30 mouse cellular contexts compared by ENCODE assay signal in the genomic region with DNA sequence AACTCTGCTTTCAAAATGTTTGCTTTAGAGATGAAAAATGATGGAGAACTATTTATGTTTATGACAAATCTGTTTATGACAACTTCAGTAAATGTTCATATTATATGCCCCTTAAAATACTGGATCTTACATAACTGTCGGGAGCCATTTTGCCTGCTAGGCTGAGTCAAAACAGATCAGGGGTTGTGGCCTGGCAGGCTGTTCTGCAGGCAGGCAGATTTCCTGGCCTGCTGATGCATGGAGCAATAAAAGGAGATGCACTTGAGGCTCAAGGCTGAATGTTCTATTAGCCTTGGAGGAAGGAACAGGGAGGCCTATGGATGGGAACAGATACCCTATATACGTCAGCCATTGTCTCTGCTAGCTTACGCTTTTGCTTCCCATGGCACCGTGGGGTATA. TPM values are rescaled to one million over a fixed set of nuclear protein-coding genes. Genes with fewer than 3 reads are reported as not detected.
DNase-seq lines count a peak whose midpoint lies in the region; ATAC-seq and TF ChIP-seq lines count a peak whose summit lies in the region.
"Had no signal": no experiment of that assay in that cellular context is flagged by ENCODE, and none has a peak within 500 bp of the region (broad histone marks: within the 10 kb centered on the region; RNA-seq: fewer than 3 reads in every experiment).

No protein-coding gene starts in this region.

- no peak overlapping the region for H3K4me2 ChIP-seq in embryonic facial prominence, embryonic 11.5 days (ENCODE audit: low read depth, low read length)
- no peak overlapping the region for H3K4me2 ChIP-seq in lung, embryonic 14.5 days
- H3K4me2 ChIP-seq in stomach, embryonic 14.5 days (replicated peaks; ENCODE audit: low read depth, low read length), result no peak overlapping the region
- no peak overlapping the region for H3K4me2 ChIP-seq in stomach, postnatal 0 days (replicated peaks; ENCODE audit: low read depth)
- no peak overlapping the region for H3K4me2 ChIP-seq in stomach, embryonic 16.5 days (ENCODE audit: low read depth, low read length)
- H3K4me2 ChIP-seq: embryonic facial prominence, embryonic 13.5 days; heart, embryonic 12.5 days; hindbrain, embryonic 13.5 days; liver, embryonic 15.5 days; midbrain, embryonic 13.5 days; neural tube, embryonic 15.5 days had no signal

- no peak for ATAC-seq in embryonic facial prominence, embryonic 11.5 days (replicated peaks; ENCODE audit: insufficient number of reproducible peaks, low FRiP score, low TSS enrichment, low read depth)
- ATAC-seq in lung, embryonic 14.5 days (ENCODE audit: insufficient read depth), result peak; percentile 75; the same call in 1 of the 2 replicates
- ATAC-seq in stomach, embryonic 14.5 days (ENCODE audit: insufficient number of reproducible peaks, insufficient read depth, low FRiP score, low read depth), result no peak
- no peak for ATAC-seq in stomach, postnatal 0 days (ENCODE audit: low FRiP score, low TSS enrichment)
- ATAC-seq in stomach, embryonic 16.5 days (ENCODE audit: insufficient read depth, low FRiP score), result no peak
- ATAC-seq: midbrain, embryonic 13.5 days had no signal

- no peak for TF ChIP-seq CTCF in lung, embryonic 14.5 days (IDR thresholded peaks at IDR 0.05; ENCODE audit: low read depth)
- TF ChIP-seq CTCF in stomach, postnatal 0 days (IDR thresholded peaks at IDR 0.05; ENCODE audit: low read depth), result no peak

- 89% methylated on average over 4 of the region's 4 CpGs for WGBS in embryonic facial prominence, embryonic 11.5 days
- 91% methylated on average over 4 of the region's 4 CpGs for WGBS in embryonic facial prominence, embryonic 10.5 days
- 79% methylated on average over 4 of the region's 4 CpGs for WGBS in lung, embryonic 14.5 days
- 66% methylated on average over 4 of the region's 4 CpGs for WGBS in stomach, embryonic 14.5 days
- WGBS in stomach, postnatal 0 days, result 80% methylated on average over 4 of the region's 4 CpGs
- 72% methylated on average over 4 of the region's 4 CpGs for WGBS in stomach, embryonic 16.5 days

- no peaks in the 10 kb centered on the region for H3K36me3 ChIP-seq in embryonic facial prominence, embryonic 11.5 days (replicated peaks; ENCODE audit: control insufficient read depth, insufficient read depth, low read depth, low read length)
- H3K36me3 ChIP-seq in embryonic facial prominence, embryonic 10.5 days (replicated peaks), result no peaks in the 10 kb centered on the region
- no peaks in the 10 kb centered on the region for H3K36me3 ChIP-seq in lung, embryonic 14.5 days (ENCODE audit: insufficient read depth)
- no peaks in the 10 kb centered on the region for H3K36me3 ChIP-seq in stomach, embryonic 14.5 days (ENCODE audit: control insufficient read depth, insufficient read depth, low read length)
- H3K36me3 ChIP-seq in stomach, postnatal 0 days (ENCODE audit: control insufficient read depth, insufficient read depth, low read length), result no peaks in the 10 kb centered on the region
- no peaks in the 10 kb centered on the region for H3K36me3 ChIP-seq in stomach, embryonic 16.5 days (ENCODE audit: control insufficient read depth, insufficient read depth, low read length)
- H3K36me3 ChIP-seq: embryonic facial prominence, embryonic 13.5 days; heart, embryonic 12.5 days; hindbrain, embryonic 13.5 days; liver, embryonic 15.5 days; midbrain, embryonic 13.5 days; neural tube, embryonic 15.5 days had no signal

- TF ChIP-seq EP300 in stomach, postnatal 0 days (optimal IDR thresholded peaks at IDR 0.05), result no peak

- intact Hi-C loops in gastrocnemius, postnatal 36 days (cut with DNase I), result no loop called here

- peak; percentile 5 for DNase-seq in embryonic facial prominence, embryonic 11.5 days (ENCODE audit: low spot score)
- DNase-seq in embryonic facial prominence, embryonic 10.5 days (ENCODE audit: low spot score), result no peak
- DNase-seq in lung, embryonic 14.5 days, result peak; percentile 71
- no peak for DNase-seq in lung, postnatal 25 days (ENCODE audit: low spot score)
- DNase-seq in stomach, postnatal 0 days (ENCODE audit: low spot score), result no peak
- no peak for DNase-seq in gastrocnemius, postnatal 36 days
- DNase-seq: adrenal gland, postnatal 14 days; cerebellum, adult 11-12 months; cerebellum, adult 9-11 months; gastrocnemius, postnatal 14 days; heart, adult 18-20 months; heart, postnatal 4 days; kidney, adult 2 months; kidney, postnatal 4 days; layer of hippocampus, postnatal 36 days; left cerebral cortex, postnatal 4 days; lung, postnatal 4 days; retina, postnatal 1 day; right cerebral cortex, postnatal 25 days; thymus, postnatal 4 days had no signal

- H3K27me3 ChIP-seq in embryonic facial prominence, embryonic 11.5 days (ENCODE audit: control insufficient read depth, insufficient read depth, low read length), result no peaks in the 10 kb centered on the region
- H3K27me3 ChIP-seq in embryonic facial prominence, embryonic 10.5 days (replicated peaks; ENCODE audit: low read depth, poor library complexity, severe bottlenecking), result no peaks in the 10 kb centered on the region
- H3K27me3 ChIP-seq in lung, embryonic 14.5 days (ENCODE audit: insufficient read depth, low read length), result no peaks in the 10 kb centered on the region
- no peaks in the 10 kb centered on the region for H3K27me3 ChIP-seq in stomach, embryonic 14.5 days (ENCODE audit: control insufficient read depth, insufficient read depth, low read length)
- no peaks in the 10 kb centered on the region for H3K27me3 ChIP-seq in stomach, postnatal 0 days (ENCODE audit: control insufficient read depth, insufficient read depth, low read length)
- H3K27me3 ChIP-seq in stomach, embryonic 16.5 days (ENCODE audit: control insufficient read depth, insufficient read depth, low read length), result no peaks in the 10 kb centered on the region
- H3K27me3 ChIP-seq: embryonic facial prominence, embryonic 13.5 days; heart, embryonic 12.5 days; hindbrain, embryonic 13.5 days; liver, embryonic 15.5 days; midbrain, embryonic 13.5 days; neural tube, embryonic 15.5 days had no signal

- no peaks in the 10 kb centered on the region for H3K4me1 ChIP-seq in embryonic facial prominence, embryonic 11.5 days (ENCODE audit: control insufficient read depth, insufficient read depth, low read length)
- H3K4me1 ChIP-seq in embryonic facial prominence, embryonic 10.5 days, result no peaks in the 10 kb centered on the region
- H3K4me1 ChIP-seq in lung, embryonic 14.5 days (ENCODE audit: insufficient read depth), result no peaks in the 10 kb centered on the region
- H3K4me1 ChIP-seq in stomach, embryonic 14.5 days (ENCODE audit: control insufficient read depth, insufficient read depth, low read length), result no peaks in the 10 kb centered on the region
- H3K4me1 ChIP-seq in stomach, postnatal 0 days (replicated peaks; ENCODE audit: control insufficient read depth, insufficient read depth), result no peaks in the 10 kb centered on the region
- no peaks in the 10 kb centered on the region for H3K4me1 ChIP-seq in stomach, embryonic 16.5 days (ENCODE audit: control insufficient read depth, insufficient read depth, low read length)
- H3K4me1 ChIP-seq: embryonic facial prominence, embryonic 13.5 days; heart, embryonic 12.5 days; hindbrain, embryonic 13.5 days; liver, embryonic 15.5 days; midbrain, embryonic 13.5 days; neural tube, embryonic 15.5 days had no signal

- H3K9ac ChIP-seq in embryonic facial prominence, embryonic 11.5 days (replicated peaks; ENCODE audit: low read length), result no peak overlapping the region
- no peak overlapping the region for H3K9ac ChIP-seq in lung, embryonic 14.5 days
- H3K9ac ChIP-seq in stomach, embryonic 14.5 days (replicated peaks; ENCODE audit: low read depth, low read length), result no peak overlapping the region
- no peak overlapping the region for H3K9ac ChIP-seq in stomach, postnatal 0 days (ENCODE audit: low read length)
- no peak overlapping the region for H3K9ac ChIP-seq in stomach, embryonic 16.5 days (ENCODE audit: low read length)
- H3K9ac ChIP-seq: embryonic facial prominence, embryonic 13.5 days; heart, embryonic 12.5 days; hindbrain, embryonic 13.5 days; liver, embryonic 15.5 days; midbrain, embryonic 13.5 days; neural tube, embryonic 15.5 days had no signal

- H3K4me3 ChIP-seq in embryonic facial prominence, embryonic 11.5 days (ENCODE audit: low read depth, low read length), result no peak overlapping the region
- no peak overlapping the region for H3K4me3 ChIP-seq in embryonic facial prominence, embryonic 10.5 days
- H3K4me3 ChIP-seq in lung, embryonic 14.5 days (ENCODE audit: low read depth, low read length), result no peak overlapping the region
- H3K4me3 ChIP-seq in stomach, embryonic 14.5 days (ENCODE audit: low read depth, low read length), result no peak overlapping the region
- no peak overlapping the region for H3K4me3 ChIP-seq in stomach, postnatal 0 days (ENCODE audit: low read depth, low read length)
- no peak overlapping the region for H3K4me3 ChIP-seq in stomach, embryonic 16.5 days (replicated peaks; ENCODE audit: low read length)
- H3K4me3 ChIP-seq: embryonic facial prominence, embryonic 13.5 days; erythroblast, embryonic 14.5 days; heart, embryonic 12.5 days; hindbrain, embryonic 13.5 days; liver, embryonic 15.5 days; midbrain, embryonic 13.5 days; neural tube, embryonic 15.5 days had no signal

- no peak overlapping the region for H3K27ac ChIP-seq in embryonic facial prominence, embryonic 11.5 days (replicated peaks; ENCODE audit: low read depth, low read length)
- H3K27ac ChIP-seq in embryonic facial prominence, embryonic 10.5 days (replicated peaks), result no peak overlapping the region
- H3K27ac ChIP-seq in lung, embryonic 14.5 days (ENCODE audit: low read depth), result peak overlapping the region; percentile 63; the same call in 1 of the 2 replicates
- H3K27ac ChIP-seq in stomach, embryonic 14.5 days (ENCODE audit: low read length), result peak overlapping the region; percentile 22; the same call in 1 of the 2 replicates
- H3K27ac ChIP-seq in stomach, postnatal 0 days (replicated peaks), result no peak overlapping the region
- H3K27ac ChIP-seq in stomach, embryonic 16.5 days (ENCODE audit: low read length), result peak overlapping the region; percentile 41
- H3K27ac ChIP-seq: embryonic facial prominence, embryonic 13.5 days; hindbrain, embryonic 13.5 days; kidney, postnatal 0 days; liver, embryonic 15.5 days; midbrain, embryonic 13.5 days; neural tube, embryonic 15.5 days had no signal

- no peaks in the 10 kb centered on the region for H3K9me3 ChIP-seq in embryonic facial prominence, embryonic 11.5 days (replicated peaks; ENCODE audit: control insufficient read depth, low read length)
- no peaks in the 10 kb centered on the region for H3K9me3 ChIP-seq in embryonic facial prominence, embryonic 10.5 days
- no peaks in the 10 kb centered on the region for H3K9me3 ChIP-seq in lung, embryonic 14.5 days (ENCODE audit: low read depth, low read length)
- H3K9me3 ChIP-seq in stomach, embryonic 14.5 days (ENCODE audit: control insufficient read depth, low read depth, low read length), result no peaks in the 10 kb centered on the region
- no peaks in the 10 kb centered on the region for H3K9me3 ChIP-seq in stomach, postnatal 0 days (ENCODE audit: control insufficient read depth, low read length)
- H3K9me3 ChIP-seq in stomach, embryonic 16.5 days (replicated peaks; ENCODE audit: control insufficient read depth, low read length), result no peaks in the 10 kb centered on the region
- H3K9me3 ChIP-seq: embryonic facial prominence, embryonic 13.5 days; heart, embryonic 12.5 days; hindbrain, embryonic 13.5 days; liver, embryonic 15.5 days; midbrain, embryonic 13.5 days; neural tube, embryonic 15.5 days had no signal

RNA-seq across cellular contexts. Expression of gene Azi2, which starts 36.4 kb away (rescaled TPM):
- polyA plus RNA-seq in embryonic facial prominence, embryonic 11.5 days (2014; fragmentation: Nextera tagmentation; extraction: Ambion mirVana), result 71.6 and 80.7 TPM in 2 replicates
- polyA plus RNA-seq in embryonic facial prominence, embryonic 10.5 days (2016; fragmentation: Nextera tagmentation; extraction: Ambion mirVana), result 56.9 and 58.2 TPM in 2 replicates
- polyA plus RNA-seq in lung, embryonic 14.5 days (2014; fragmentation: Nextera tagmentation; extraction: Ambion mirVana), result 76.8 and 83.3 TPM in 2 replicates
- 86.0 and 93.0 TPM in 2 replicates for polyA plus RNA-seq in stomach, embryonic 14.5 days (2014; fragmentation: Nextera tagmentation; extraction: Ambion mirVana)
- 48.3 and 51.5 TPM in 2 replicates for polyA plus RNA-seq in stomach, postnatal 0 days (2015; fragmentation: Nextera tagmentation; extraction: Ambion mirVana)
- 71.0 and 79.9 TPM in 2 replicates for polyA plus RNA-seq in stomach, embryonic 16.5 days (2015; fragmentation: Nextera tagmentation; extraction: Ambion mirVana)
- total RNA-seq in gastrocnemius, postnatal 36 days (2021), result 10 to 100 TPM; 29.7 to 38.7 TPM

Comparison
In these comparisons a context has a peak if more than half of its experiments do, and no peak if none do; other contexts are left out.
1. DNase-seq: peak in embryonic facial prominence, embryonic 11.5 days (single experiment) and lung, embryonic 14.5 days (single experiment); none in embryonic facial prominence, embryonic 10.5 days (single experiment), lung, postnatal 25 days (single experiment), stomach, postnatal 0 days (single experiment) and gastrocnemius, postnatal 36 days (0 of 2).
2. H3K27ac ChIP-seq: peak in lung, embryonic 14.5 days (single experiment), stomach, embryonic 14.5 days (single experiment) and stomach, embryonic 16.5 days (single experiment); none in embryonic facial prominence, embryonic 11.5 days (single experiment), embryonic facial prominence, embryonic 10.5 days (single experiment) and stomach, postnatal 0 days (single experiment).